Mouse (Mus musculus): Measurements from ENCODE around the gene Socs3.

DNA sequence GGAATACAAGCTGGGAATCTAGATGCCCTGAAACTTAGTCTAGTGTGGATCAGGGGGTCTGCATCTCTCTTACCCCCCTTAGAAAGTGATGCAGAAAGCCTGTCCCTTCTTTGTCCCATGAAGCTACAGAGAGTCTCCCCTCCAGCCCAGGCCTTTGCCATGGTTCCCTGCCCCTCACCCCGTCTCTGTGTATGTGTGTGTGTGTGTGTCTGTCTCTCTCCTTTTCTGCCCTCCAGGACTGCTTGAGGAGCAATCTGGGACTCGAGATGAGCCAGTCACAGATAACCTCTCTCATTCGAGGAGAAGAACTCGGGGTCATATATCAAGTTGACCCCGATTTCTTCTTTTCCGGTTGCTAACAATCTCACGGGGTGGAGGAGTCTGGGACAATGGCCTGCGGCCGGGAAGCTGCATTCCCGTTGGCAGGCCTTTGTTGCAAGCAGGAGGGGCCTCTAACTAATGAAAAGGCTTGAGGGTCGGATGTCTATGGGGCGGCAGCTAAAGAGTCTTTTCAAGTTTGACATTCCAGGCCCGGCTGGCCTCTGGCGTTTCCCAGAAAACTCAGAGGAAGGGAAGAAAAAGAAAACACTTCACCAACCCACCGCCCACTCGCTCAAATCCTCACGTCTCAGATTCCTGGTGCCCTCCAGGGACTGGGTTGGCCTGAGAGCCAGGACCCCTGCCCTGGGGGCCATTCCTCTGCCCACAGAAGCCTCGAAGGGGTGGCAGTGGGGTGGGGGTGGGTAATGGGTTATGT is 5.5 kb upstream of the Socs3 start:
- TF ChIP-seq USF1 (IDR thresholded peaks at IDR 0.05; ENCODE audit: low read depth) (no peak), POLR2A (IDR thresholded peaks at IDR 0.05; ENCODE audit: insufficient read length, low read depth) (no peak), MAX (IDR thresholded peaks at IDR 0.05; ENCODE audit: low read depth) (no peak), POLR2AphosphoS2 (IDR thresholded peaks at IDR 0.05; ENCODE audit: insufficient read length, low read depth) (no peak), TCF12 (IDR thresholded peaks at IDR 0.05; ENCODE audit: insufficient read depth, poor library complexity, severe bottlenecking) (peak; percentile 0), CEBPB (IDR thresholded peaks at IDR 0.05; ENCODE audit: insufficient read depth, poor library complexity, severe bottlenecking) (no peak), E2F4 (IDR thresholded peaks at IDR 0.05; ENCODE audit: insufficient read depth) (no peak), MYOD1 (IDR thresholded peaks at IDR 0.05; ENCODE audit: control insufficient read depth in 1 of 3, insufficient read length in 2 of 3, low read depth in 2 of 3) (no peak), MYOG (IDR thresholded peaks at IDR 0.05; ENCODE audit: control insufficient read depth in 1 of 3, insufficient read depth in 1 of 3, insufficient read length in 2 of 3, low read depth in 2 of 3) (no peak), TCF3 (IDR thresholded peaks at IDR 0.05; ENCODE audit: insufficient read length, low read depth) (no peak)

All from myocyte (in vitro differentiated cells).